24 mouse cellular contexts compared by ENCODE assay signal in the genomic region with DNA sequence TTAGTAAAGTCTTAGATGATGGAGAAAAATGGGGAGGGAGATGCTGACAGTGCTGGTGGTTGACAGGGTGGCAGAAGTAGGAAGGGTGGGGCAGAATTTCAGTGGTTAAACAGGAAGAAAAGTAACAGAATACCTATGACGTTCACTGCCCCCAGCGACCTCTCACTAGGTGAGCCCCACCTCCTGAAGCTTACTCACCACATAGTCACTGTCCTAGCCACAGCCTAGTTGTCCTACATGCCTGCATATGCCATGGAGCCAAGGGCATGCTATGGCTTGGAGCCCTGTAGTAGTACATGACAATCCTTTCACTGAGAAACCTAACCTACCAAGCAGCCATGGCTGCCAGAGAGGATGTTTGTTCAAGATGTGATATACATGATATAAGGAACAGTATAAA.
"Had no signal": no experiment of that assay in that cellular context is flagged by ENCODE, and none has a peak within 500 bp of the region (broad histone marks: within the 10 kb centered on the region; RNA-seq: fewer than 3 reads in every experiment).

No protein-coding gene starts in this region.

- H3K4me1 ChIP-seq: heart, embryonic 15.5 days; hindbrain, embryonic 13.5 days; intestine, embryonic 15.5 days; limb, embryonic 13.5 days; limb, embryonic 15.5 days; liver, embryonic 12.5 days had no signal

- DNase-seq: gastrocnemius, postnatal 14 days; gastrocnemius, postnatal 36 days; heart, adult 18-20 months; heart, postnatal 14 days; heart, postnatal 36 days; kidney, adult 18-20 months; kidney, adult 8-10 months; kidney, postnatal 10 days; kidney, postnatal 4 days; left cerebral cortex, postnatal 4 days had no signal

- H3K4me2 ChIP-seq: heart, embryonic 11.5 days; heart, embryonic 13.5 days; heart, embryonic 15.5 days; hindbrain, embryonic 13.5 days; hindbrain, embryonic 15.5 days; intestine, embryonic 15.5 days; limb, embryonic 13.5 days; limb, embryonic 15.5 days; liver, embryonic 12.5 days had no signal

- H3K36me3 ChIP-seq: heart, embryonic 13.5 days; heart, embryonic 15.5 days; hindbrain, embryonic 13.5 days; hindbrain, embryonic 15.5 days; intestine, embryonic 15.5 days; limb, embryonic 13.5 days; limb, embryonic 15.5 days; liver, embryonic 12.5 days had no signal

- H3K27ac ChIP-seq: heart, embryonic 13.5 days; heart, embryonic 15.5 days; hindbrain, embryonic 13.5 days; hindbrain, embryonic 15.5 days; hindbrain, postnatal 0 days; intestine, embryonic 15.5 days; layer of hippocampus, adult 2 months; limb, embryonic 13.5 days; limb, embryonic 15.5 days; liver, embryonic 12.5 days; liver, embryonic 14.5 days had no signal

- H3K4me3 ChIP-seq: heart, embryonic 13.5 days; heart, embryonic 15.5 days; hindbrain, embryonic 13.5 days; hindbrain, embryonic 15.5 days; intestine, embryonic 15.5 days; layer of hippocampus, adult 2 months; limb, embryonic 13.5 days; limb, embryonic 15.5 days; liver, embryonic 12.5 days had no signal

- ATAC-seq: hindbrain, postnatal 0 days; inflammation-experienced regulatory T-cells, adult 6 months; intestine, embryonic 15.5 days; intestine, postnatal 0 days; liver, embryonic 12.5 days had no signal

- H3K9ac ChIP-seq: heart, embryonic 13.5 days; heart, embryonic 15.5 days; hindbrain, embryonic 13.5 days; hindbrain, embryonic 15.5 days; intestine, embryonic 15.5 days; limb, embryonic 13.5 days; limb, embryonic 15.5 days; liver, embryonic 12.5 days; liver, embryonic 14.5 days had no signal

- H3K27me3 ChIP-seq: heart, embryonic 13.5 days; heart, embryonic 15.5 days; hindbrain, embryonic 13.5 days; hindbrain, embryonic 15.5 days; intestine, embryonic 15.5 days; limb, embryonic 13.5 days; limb, embryonic 15.5 days; liver, embryonic 12.5 days had no signal

- H3K9me3 ChIP-seq: heart, embryonic 15.5 days; hindbrain, embryonic 15.5 days; intestine, embryonic 15.5 days; limb, embryonic 13.5 days; limb, embryonic 15.5 days; liver, embryonic 12.5 days had no signal
